ENCODE assay signal across 26 mouse cellular contexts in genomic region chr13:18840366-18840765, GRCm38 (mm10).
DNase-seq lines count a peak whose midpoint lies in the region; ATAC-seq and TF ChIP-seq lines count a peak whose summit lies in the region.
"Had no signal": no experiment of that assay in that cellular context is flagged by ENCODE, and none has a peak within 500 bp of the region (broad histone marks: within the 10 kb centered on the region; RNA-seq: fewer than 3 reads in every experiment).

No protein-coding gene starts in this region.

- no peaks in the 10 kb centered on the region for H3K27me3 ChIP-seq in midbrain, embryonic 11.5 days (ENCODE audit: control insufficient read depth, insufficient read depth, low read length)
- H3K27me3 ChIP-seq in midbrain, embryonic 14.5 days (ENCODE audit: control insufficient read depth, insufficient read depth, low read length) = no peaks in the 10 kb centered on the region
- H3K27me3 ChIP-seq in CH12.LX (replicated peaks) (no peaks in the 10 kb centered on the region), Patski (no peaks in the 10 kb centered on the region)
- H3K27me3 ChIP-seq: embryonic facial prominence, embryonic 13.5 days; embryonic facial prominence, embryonic 15.5 days; forebrain, embryonic 12.5 days had no signal

- H3K4me1 ChIP-seq in midbrain, embryonic 11.5 days (ENCODE audit: control insufficient read depth, insufficient read depth, low read length) = no peaks in the 10 kb centered on the region
- H3K4me1 ChIP-seq in midbrain, embryonic 14.5 days (ENCODE audit: control insufficient read depth, insufficient read depth, low read length) = no peaks in the 10 kb centered on the region
- peaks cover 10 to 53% of the 10 kb centered on the region in 2 experiments for H3K4me1 ChIP-seq in CH12.LX (ENCODE audit: control insufficient read depth in 1 of 2, insufficient read depth in 2 of 2)
- H3K4me1 ChIP-seq: embryonic facial prominence, embryonic 13.5 days; embryonic facial prominence, embryonic 15.5 days; forebrain, embryonic 10.5 days; forebrain, embryonic 12.5 days had no signal

- no peak overlapping the region for H3K27ac ChIP-seq in midbrain, embryonic 11.5 days (ENCODE audit: low read depth, low read length)
- H3K27ac ChIP-seq in midbrain, embryonic 14.5 days (replicated peaks; ENCODE audit: low read depth, low read length) = no peak overlapping the region
- no peak overlapping the region; the same call in 1 of the 2 replicates for H3K27ac ChIP-seq in CH12.LX (ENCODE audit: insufficient read depth, low read depth)
- H3K27ac ChIP-seq: embryonic facial prominence, embryonic 13.5 days; embryonic facial prominence, embryonic 15.5 days; forebrain, embryonic 10.5 days; forebrain, embryonic 12.5 days had no signal

- H3K4me2 ChIP-seq in midbrain, embryonic 11.5 days = no peak overlapping the region
- no peak overlapping the region for H3K4me2 ChIP-seq in midbrain, embryonic 14.5 days (ENCODE audit: low read length)
- 0 out of 2 replicates have a peak overlapping the region, but pooled peaks have one; percentile 44 for H3K4me2 ChIP-seq in CH12.LX (ENCODE audit: insufficient read depth, low read depth, poor library complexity, severe bottlenecking)
- H3K4me2 ChIP-seq: embryonic facial prominence, embryonic 13.5 days; embryonic facial prominence, embryonic 15.5 days; forebrain, embryonic 12.5 days had no signal

- H3K79me2 ChIP-seq in CH12.LX (replicated peaks; ENCODE audit: control insufficient read depth, extremely low read depth, insufficient read depth, poor library complexity, severe bottlenecking) = no peaks in the 10 kb centered on the region

- TF ChIP-seq POLR2A in CH12.LX (IDR thresholded peaks at IDR 0.05; ENCODE audit: low read depth, low read length) = no peak

- dilution Hi-C loops in CH12.LX (cut with MboI; ENCODE audit: extremely low pct_ligation_motif_present, extremely low pct_unique_long_range_greater_than_20kb, low sequenced_read_pairs) = no loop called here

- TF ChIP-seq EP300 in CH12.LX (IDR thresholded peaks at IDR 0.05; ENCODE audit: low read length) = no peak

- no peak for TF ChIP-seq CTCF in CH12.LX (conservative IDR thresholded peaks at IDR 0.05 in 1 of 2, IDR thresholded peaks at IDR 0.05 in 1 of 2; ENCODE audit: low read depth in 2 of 2, low read length in 2 of 2)
- TF ChIP-seq CTCF in Patski (IDR thresholded peaks at IDR 0.05) = no peak

- whole genome bisulfite sequencing in midbrain, embryonic 11.5 days = 68% methylated on average over 4 of the region's 4 CpGs
- WGBS in midbrain, embryonic 14.5 days = 52% methylated on average over 4 of the region's 4 CpGs

- POLR2A ChIA-PET in Patski (lab: Charles Lee) = no interaction called here

- ATAC-seq in midbrain, embryonic 11.5 days (ENCODE audit: low FRiP score) = no peak
- ATAC-seq in midbrain, embryonic 14.5 days (ENCODE audit: low FRiP score, low TSS enrichment) = no peak
- peak; percentile 69 for ATAC-seq in Patski
- ATAC-seq: activated CD4-positive, CD25-positive, alpha-beta regulatory T cell, adult 4 months; CD4-positive, CD25-positive, alpha-beta regulatory T cell, adult 4 months; forebrain, embryonic 14.5 days; forebrain, embryonic 16.5 days had no signal

- in situ Hi-C loops in CH12.LX (cut with MboI; ENCODE audit: low pct_ligation_motif_present, low pct_unique_long_range_greater_than_20kb, low sequenced_read_pairs) = no loop called here
- in situ Hi-C loops in Patski (cut with MboI; ENCODE audit: low pct_unique_long_range_greater_than_20kb) = no loop called here

- no peaks in the 10 kb centered on the region for H3K9me3 ChIP-seq in midbrain, embryonic 11.5 days (ENCODE audit: control insufficient read depth, low read length)
- H3K9me3 ChIP-seq in midbrain, embryonic 14.5 days (ENCODE audit: control insufficient read depth, low read length) = no peaks in the 10 kb centered on the region
- no peaks in the 10 kb centered on the region for H3K9me3 ChIP-seq in CH12.LX (replicated peaks; ENCODE audit: low read length)
- H3K9me3 ChIP-seq: embryonic facial prominence, embryonic 13.5 days; embryonic facial prominence, embryonic 15.5 days; forebrain, embryonic 10.5 days; forebrain, embryonic 12.5 days; G1E had no signal

- H3K9ac ChIP-seq in midbrain, embryonic 11.5 days (ENCODE audit: low read length) = no peak overlapping the region
- no peak overlapping the region for H3K9ac ChIP-seq in midbrain, embryonic 14.5 days (replicated peaks; ENCODE audit: low read length)
- H3K9ac ChIP-seq in CH12.LX (ENCODE audit: insufficient read depth, low read depth) = no peak overlapping the region
- H3K9ac ChIP-seq: embryonic facial prominence, embryonic 13.5 days; embryonic facial prominence, embryonic 15.5 days; forebrain, embryonic 12.5 days had no signal

- CTCF ChIA-PET in Patski (lab: Charles Lee) = interaction anchor here (2.2 kb wide), 1 partner anchor 11 kb away, joined by 10 read pairs; no protein-coding TSS in a partner anchor

- no peak for TF ChIP-seq RAD21 in CH12.LX (IDR thresholded peaks at IDR 0.05; ENCODE audit: low read depth, low read length)

- no peak overlapping the region for H3K4me3 ChIP-seq in midbrain, embryonic 11.5 days (ENCODE audit: low read depth, low read length)
- H3K4me3 ChIP-seq in midbrain, embryonic 14.5 days (replicated peaks; ENCODE audit: low read depth, low read length) = no peak overlapping the region
- H3K4me3 ChIP-seq in CH12.LX (replicated peaks in 1 of 3; ENCODE audit: low read depth in 2 of 3, low read length in 2 of 3, poor library complexity in 1 of 3) = no peak overlapping the region
- H3K4me3 ChIP-seq: embryonic facial prominence, embryonic 13.5 days; embryonic facial prominence, embryonic 15.5 days; erythroblast, embryonic 14.5 days; forebrain, embryonic 10.5 days; forebrain, embryonic 12.5 days had no signal

- DNase-seq in midbrain, embryonic 11.5 days (ENCODE audit: low spot score, missing footprints) = peak; percentile 56
- DNase-seq in midbrain, embryonic 14.5 days = no peak
- DNase-seq in CH12.LX (ENCODE audit: extremely low read depth) (no peak), Patski (ENCODE audit: low read depth, low spot score) (no peak)
- DNase-seq in kidney, adult 8-10 months = no peak
- DNase-seq in right cerebral cortex, postnatal 4 days = no peak
- DNase-seq: adrenal gland, postnatal 10 days; adrenal gland, postnatal 25 days; B cell, adult 2 months; cerebellum, adult 11 months; cerebellum, adult 18-20 months; cerebellum, adult 8-10 months; cerebellum, adult 9-11 months; cerebellum, postnatal 14 days; cerebellum, postnatal 36 days; embryo, embryonic 11 days had no signal

- no peaks in the 10 kb centered on the region for H3K36me3 ChIP-seq in midbrain, embryonic 11.5 days (ENCODE audit: control insufficient read depth, insufficient read depth, low read length)
- peaks cover 18% of the 10 kb centered on the region; the same call in 1 of the 2 replicates for H3K36me3 ChIP-seq in midbrain, embryonic 14.5 days (ENCODE audit: control insufficient read depth, insufficient read depth, low read length)
- peaks cover 1 to 21% of the 10 kb centered on the region in 2 experiments for H3K36me3 ChIP-seq in CH12.LX (replicated peaks in 1 of 2; ENCODE audit: control insufficient read depth in 1 of 2, insufficient read depth in 1 of 2, low read length in 1 of 2)
- H3K36me3 ChIP-seq: embryonic facial prominence, embryonic 15.5 days; forebrain, embryonic 10.5 days; forebrain, embryonic 12.5 days had no signal

TF ChIP-seq in CH12.LX, 34 proteins besides CTCF, POLR2A, EP300 and RAD21:
- TF ChIP-seq MYC (IDR thresholded peaks at IDR 0.05; ENCODE audit: low read depth, low read length) (no peak), ZNF384 (IDR thresholded peaks at IDR 0.05; ENCODE audit: low read depth, low read length) (no peak)
TF ChIP-seq in CH12.LX: peak in this region for 0.
